Mouse (Mus musculus) heart, adult 2 months (tissue): ENCODE measurements at regions not wholly inside any gene's neighbourhood (a gene's known extent, or its start where the extent isn't known, plus 50 kb on each side); places are given as distances from the start of the nearest gene placed in this dataset.

Experiments
- CTCF ChIP-seq: fragments of 200-600 bp; IDR thresholded peaks from 2 replicates; pipeline ENCODE4 v1.8.1; 2022; ENCODE audit warnings: antibody characterized with exemption, mild to moderate bottlenecking, moderate library complexity
- POLR2A ChIP-seq: fragments of 200-500 bp; IDR thresholded peaks from 2 replicates; pipeline ENCODE4 v1.6.1; 2011; ENCODE audit warnings: mild to moderate bottlenecking, low read depth, low read length, control low read depth; ENCODE audit not compliant: insufficient read depth

DNA sequence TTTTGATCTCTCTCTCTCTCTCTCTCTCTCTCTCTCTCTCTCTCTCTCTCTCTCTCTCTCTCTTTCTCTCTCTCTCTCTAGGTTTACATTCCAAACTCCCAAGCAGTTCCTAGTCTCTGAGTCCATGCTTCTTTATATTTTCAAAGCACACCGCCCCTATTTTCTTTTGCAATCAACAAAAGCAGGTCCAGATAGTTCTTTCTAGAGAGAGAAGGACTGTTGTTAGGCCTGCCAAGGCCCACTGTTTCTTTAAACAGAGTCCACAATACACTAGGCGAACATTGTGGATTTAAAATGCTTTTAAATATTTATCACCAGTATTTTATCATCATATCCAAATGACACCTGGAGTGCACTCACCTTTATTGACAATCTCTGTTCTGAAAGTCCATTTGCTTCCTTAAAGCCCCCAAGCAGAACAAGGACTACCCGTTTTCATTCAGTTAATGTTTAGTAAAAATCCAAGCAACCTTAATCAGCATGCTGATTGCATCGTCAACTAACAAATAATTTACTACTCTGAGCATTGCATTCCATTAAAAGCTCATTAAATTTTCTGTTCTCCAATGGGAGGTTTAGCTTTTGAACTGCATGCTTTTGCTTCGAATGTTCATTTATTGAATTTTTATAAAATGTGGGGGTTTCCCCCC is 157.7 kb upstream of the Tmem161b start:
- TF ChIP-seq CTCF = no peak
- no peak for TF ChIP-seq POLR2A
